Mouse (Mus musculus) small intestine, adult 2 months (tissue): ENCODE data around the gene Olfr1357.

Experiments
- CTCF ChIP-seq: fragments of 200-500 bp; IDR thresholded peaks from 2 replicates; pipeline ENCODE4 v1.5.1; 2012; ENCODE audit warnings: low read depth, mild to moderate bottlenecking, control low read depth, inconsistent platforms, low read length, moderate library complexity, mixed read lengths; ENCODE audit not compliant: insufficient replicate concordance, insufficient read length; ENCODE audit errors: extremely low read depth
- POLR2A ChIP-seq: fragments of 200-500 bp; IDR thresholded peaks from 2 replicates; pipeline ENCODE4 v1.6.1; 2012; ENCODE audit warnings: low read depth, mild to moderate bottlenecking, control low read depth, inconsistent platforms, low read length, moderate library complexity

DNA sequence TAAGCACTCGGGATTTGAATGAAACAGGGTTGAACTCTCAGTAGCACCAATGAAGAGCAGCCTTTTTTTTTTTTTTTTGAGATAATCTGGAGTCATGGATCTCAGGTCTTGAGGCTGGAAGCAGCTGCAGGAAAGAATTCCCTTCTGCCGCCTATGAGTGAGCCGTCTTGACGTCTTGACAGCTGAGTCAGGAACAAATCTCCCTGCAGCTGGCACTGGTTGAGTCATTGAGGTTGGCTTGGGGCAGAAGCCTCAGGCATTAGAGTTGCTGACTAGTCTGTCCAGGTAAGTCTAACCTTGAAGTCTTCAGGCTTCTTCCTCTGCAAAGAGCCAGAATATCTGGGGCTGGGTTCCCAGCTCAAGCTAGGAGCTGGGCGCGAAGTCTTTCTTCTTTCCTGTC, 23.7 kb downstream of the Olfr1357 start:
- no peak for TF ChIP-seq CTCF
- TF ChIP-seq POLR2A = no peak
